Mouse (Mus musculus) heart, embryonic 15.5 days (tissue): Measurements from ENCODE around the gene Mta3. TPM values are rescaled to one million over a fixed set of nuclear protein-coding genes. Genes with fewer than 3 reads are reported as not detected.

ENCODE experiments used
- ATAC-seq: fragments of 200-750 bp; cut with Nextera tagmentation; replicated peaks from 2 replicates; pipeline ENCODE4 v1.8.0; 2017; ENCODE audit warnings: low read depth, moderate TSS enrichment; ENCODE audit not compliant: insufficient number of reproducible peaks, insufficient read depth, low FRiP score
- H3K27ac ChIP-seq: fragments of 300-500 bp; sonication (generic); 2 replicates; pipeline ENCODE4 v1.5.1; 2015; ENCODE audit warnings: mild to moderate bottlenecking, inconsistent platforms
- H3K27me3 ChIP-seq: fragments of 300-500 bp; sonication (generic); 2 replicates; pipeline ENCODE4 v1.6.1; 2015; ENCODE audit warnings: inconsistent platforms
- H3K36me3 ChIP-seq: fragments of 300-500 bp; sonication (generic); 2 replicates; pipeline ENCODE4 v1.6.1; 2015; ENCODE audit warnings: mild to moderate bottlenecking, inconsistent platforms
- H3K4me1 ChIP-seq: fragments of 300-500 bp; sonication (generic); replicated peaks from 2 replicates; pipeline ENCODE4 v1.6.1; 2015; ENCODE audit warnings: inconsistent platforms
- H3K4me2 ChIP-seq: fragments of 300-500 bp; sonication (generic); 2 replicates; pipeline ENCODE4 v1.6.1; 2015; ENCODE audit warnings: inconsistent platforms, mild to moderate bottlenecking, moderate library complexity
- H3K4me3 ChIP-seq: fragments of 300-500 bp; sonication (generic); 2 replicates; pipeline ENCODE4 v1.5.1; 2015; ENCODE audit warnings: mild to moderate bottlenecking, inconsistent platforms
- H3K9ac ChIP-seq: fragments of 300-500 bp; sonication (generic); 2 replicates; pipeline ENCODE4 v1.6.1; 2015; ENCODE audit warnings: mild to moderate bottlenecking, inconsistent platforms
- H3K9me3 ChIP-seq: fragments of 300-500 bp; sonication (generic); replicated peaks from 2 replicates; pipeline ENCODE4 v1.6.1; 2016; ENCODE audit warnings: inconsistent platforms
- WGBS: fragments of 180-500 bp; shearing (Covaris S2); methylation state at CpG from one replicate; pipeline ENCODE4 v1.1.7; 2015; ENCODE audit warnings: mixed read lengths; 5-methylcytosine and 5-hydroxymethylcytosine counted together
- polyA plus RNA-seq: library from polyadenylated mRNA; unstranded; fragments of >200 nt; fragmentation: Nextera tagmentation; extraction: Ambion mirVana; gene quantifications from 2 replicates; pipeline ENCODE4 v1.2.1, GENCODE M21; 2015

Gene Mta3
- polyA plus RNA-seq, 1 experiment from 2014 or later, result 36.9 TPM

DNA sequence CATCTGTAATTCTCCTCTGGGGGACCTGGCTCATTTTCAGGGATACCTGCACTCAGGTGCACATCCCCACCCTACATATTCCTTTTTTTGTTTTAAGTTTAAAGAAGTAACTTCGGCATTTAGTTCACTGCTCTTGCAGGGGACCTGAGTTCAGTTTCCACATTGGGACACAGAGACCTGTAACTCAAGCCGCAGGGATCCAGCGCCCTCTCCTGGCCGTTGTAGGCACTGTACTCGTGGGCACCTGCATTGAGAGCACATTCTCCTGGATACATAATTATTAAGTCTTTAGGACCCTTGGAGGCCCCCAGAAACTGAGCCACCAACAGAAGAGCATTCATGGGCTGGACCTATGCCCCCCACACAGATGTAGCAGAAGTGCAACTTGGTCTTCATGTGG, 26.8 kb downstream of the Mta3 start:
- no peaks in the 10 kb centered on the region for H3K36me3 ChIP-seq
- no peaks in the 10 kb centered on the region for H3K27me3 ChIP-seq
- H3K9ac ChIP-seq, result no peak overlapping the region
- peaks cover 14% of the 10 kb centered on the region; the same call in 1 of the 2 replicates for H3K4me1 ChIP-seq
- H3K4me3 ChIP-seq, result no peak overlapping the region
- H3K9me3 ChIP-seq, result no peaks in the 10 kb centered on the region
- no peak overlapping the region for H3K4me2 ChIP-seq
- H3K27ac ChIP-seq, result no peak overlapping the region
- ATAC-seq, result no peak; the same call in 1 of the 2 replicates
- WGBS, result 48% methylated on average over 5 of the region's 5 CpGs

DNA sequence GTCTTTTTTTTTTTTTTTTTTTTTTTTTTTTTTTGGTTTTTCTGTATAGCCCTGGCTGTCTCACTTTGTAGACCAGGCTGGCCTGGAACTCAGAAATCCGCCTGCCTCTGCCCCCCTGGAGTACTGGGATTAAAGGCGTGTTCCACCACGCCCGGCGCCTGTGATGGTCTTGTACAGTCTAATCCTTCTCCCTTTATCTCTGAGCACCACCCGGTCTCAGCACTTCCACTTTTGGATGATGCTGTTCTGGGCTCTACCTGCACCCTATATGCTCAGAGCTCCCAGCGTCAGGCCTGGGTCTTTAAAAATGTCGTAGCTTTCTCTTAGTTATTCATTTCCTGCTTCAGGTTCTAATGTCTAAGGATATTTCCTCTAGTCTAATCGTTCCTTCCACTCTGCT, 30.7 kb downstream of the Mta3 start:
- H3K9me3 ChIP-seq, result no peaks in the 10 kb centered on the region
- H3K9ac ChIP-seq, result no peak overlapping the region
- peaks cover 5% of the 10 kb centered on the region; the same call in 1 of the 2 replicates for H3K4me1 ChIP-seq
- no peak overlapping the region for H3K4me2 ChIP-seq
- H3K27ac ChIP-seq, result no peak overlapping the region
- H3K36me3 ChIP-seq, result peaks cover 16% of the 10 kb centered on the region
- H3K27me3 ChIP-seq, result no peaks in the 10 kb centered on the region
- no peak overlapping the region for H3K4me3 ChIP-seq
- 90% methylated on average over 9 of the region's 9 CpGs for WGBS
- ATAC-seq, result no peak

DNA sequence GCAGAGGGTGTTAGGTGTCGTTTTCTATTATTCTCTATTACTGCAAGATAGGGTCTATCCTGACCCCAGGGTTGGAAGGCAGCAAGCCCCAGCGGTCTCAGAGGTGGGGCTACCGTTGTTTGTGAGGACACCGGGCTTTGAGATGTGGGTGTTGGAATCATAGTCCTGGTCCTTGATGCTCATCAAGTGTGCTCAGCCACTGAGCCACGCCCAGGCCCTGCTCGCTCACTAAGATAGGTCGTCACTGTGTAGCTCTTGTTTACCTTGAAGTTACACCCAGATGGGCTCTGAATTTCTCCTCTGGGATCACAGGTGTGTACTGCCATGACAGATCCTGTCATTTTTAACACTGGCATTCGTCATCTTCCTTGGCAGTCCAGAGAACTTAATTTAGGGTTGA, 31.8 kb downstream of the Mta3 start:
- Histone ChIP-seq H3K36me3 (peaks cover 16% of the 10 kb centered on the region), H3K27ac (no peak overlapping the region), H3K9ac (no peak overlapping the region), H3K27me3 (no peaks in the 10 kb centered on the region), H3K4me2 (no peak overlapping the region), H3K4me1 (no peaks in the 10 kb centered on the region), H3K4me3 (no peak overlapping the region), H3K9me3 (no peaks in the 10 kb centered on the region)
- WGBS, result 93% methylated on average over 8 of the region's 8 CpGs
- no peak for ATAC-seq

DNA sequence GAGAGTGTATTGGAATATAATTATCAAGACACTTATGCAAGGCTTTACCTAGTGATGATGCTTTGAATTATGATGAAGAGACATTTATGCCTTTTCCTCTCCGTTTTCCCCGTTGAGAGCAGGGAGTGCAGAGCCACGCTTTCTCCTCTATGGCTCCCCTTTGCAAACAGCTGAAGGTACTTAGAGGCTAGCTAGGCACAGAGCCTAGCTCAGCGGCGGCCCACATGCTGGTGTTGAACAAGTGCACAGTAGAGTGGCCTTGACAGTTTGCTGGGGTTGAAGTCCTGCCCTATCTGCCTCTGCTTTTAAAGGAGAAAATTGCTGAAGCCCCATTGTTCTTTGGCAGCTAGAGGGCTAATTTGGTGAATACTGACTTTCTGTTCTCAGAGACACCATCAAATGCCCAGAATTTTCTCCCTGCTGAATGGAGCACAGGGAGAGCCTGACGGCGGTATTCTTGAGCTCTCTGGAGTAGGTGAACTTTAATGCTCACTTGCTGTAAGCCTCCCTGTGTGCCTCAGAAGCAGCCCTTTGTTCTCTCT, 34.2 kb downstream of the Mta3 start:
- no peaks in the 10 kb centered on the region for H3K27me3 ChIP-seq
- no peaks in the 10 kb centered on the region for H3K9me3 ChIP-seq
- peaks cover 23% of the 10 kb centered on the region for H3K36me3 ChIP-seq
- H3K4me1 ChIP-seq, result no peaks in the 10 kb centered on the region
- no peak overlapping the region for H3K27ac ChIP-seq
- H3K9ac ChIP-seq, result no peak overlapping the region
- H3K4me3 ChIP-seq, result no peak overlapping the region
- WGBS, result 87% methylated on average over 7 of the region's 7 CpGs
- ATAC-seq, result no peak
- H3K4me2 ChIP-seq, result no peak overlapping the region

DNA sequence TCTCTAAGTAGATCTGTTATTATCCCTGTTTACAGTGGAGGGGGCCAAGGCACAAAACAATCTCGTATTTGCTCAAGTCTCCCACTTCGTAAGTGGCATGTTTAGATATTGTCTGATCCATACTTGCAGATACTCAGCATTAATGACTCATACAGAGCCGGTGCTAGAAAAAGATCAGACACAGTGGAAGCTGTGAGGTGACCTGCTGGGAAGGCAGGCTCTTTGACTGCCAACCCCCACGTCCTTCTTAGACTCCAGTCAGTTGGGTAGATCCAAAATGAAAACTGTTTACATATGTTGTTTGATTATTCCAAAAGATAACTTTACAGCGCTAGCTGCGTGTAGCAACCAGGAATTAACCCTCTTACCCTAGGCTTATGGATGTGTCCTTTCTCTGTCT, 35.3 kb downstream of the Mta3 start:
- H3K9ac ChIP-seq, result no peak overlapping the region
- no peak overlapping the region for H3K27ac ChIP-seq
- H3K27me3 ChIP-seq, result no peaks in the 10 kb centered on the region
- H3K4me3 ChIP-seq, result no peak overlapping the region
- ATAC-seq, result no peak
- no peak overlapping the region for H3K4me2 ChIP-seq
- H3K36me3 ChIP-seq, result peaks cover 25% of the 10 kb centered on the region
- WGBS, result 61% methylated on average over 6 of the region's 6 CpGs
- no peaks in the 10 kb centered on the region for H3K4me1 ChIP-seq
- no peaks in the 10 kb centered on the region for H3K9me3 ChIP-seq

DNA sequence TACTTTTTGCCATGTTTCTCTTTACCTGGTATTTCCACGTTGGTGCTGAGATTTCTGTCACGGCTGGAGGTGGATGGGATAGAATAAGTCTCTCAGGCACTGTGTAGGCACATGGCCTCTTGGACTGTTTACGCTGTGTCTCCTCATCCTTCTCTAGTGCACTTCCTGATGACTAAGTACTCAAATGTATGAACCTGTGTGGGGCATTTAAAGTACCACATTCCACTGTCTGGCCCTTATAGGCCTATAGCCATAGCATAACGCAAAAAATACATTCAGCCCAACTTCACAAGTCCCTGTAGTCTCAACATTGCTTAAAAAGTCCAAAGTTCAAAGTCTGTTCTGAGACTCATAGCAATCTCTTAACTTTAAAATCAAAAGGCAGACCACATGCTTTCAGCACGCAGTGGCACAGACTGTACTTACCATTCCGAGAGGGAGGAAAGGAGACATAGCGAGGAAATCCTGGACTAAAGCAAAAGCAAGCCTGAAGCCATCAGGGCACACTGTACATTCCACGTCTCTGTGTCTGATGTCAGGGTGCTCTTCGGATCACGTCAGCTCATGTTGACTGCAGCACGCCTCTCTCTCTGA, 38.4 kb downstream of the Mta3 start:
- Histone ChIP-seq H3K27ac (no peak overlapping the region), H3K9ac (no peak overlapping the region), H3K36me3 (peaks cover 17% of the 10 kb centered on the region; the same call in 1 of the 2 replicates), H3K4me1 (no peaks in the 10 kb centered on the region), H3K4me2 (no peak overlapping the region), H3K9me3 (no peaks in the 10 kb centered on the region), H3K4me3 (no peak overlapping the region), H3K27me3 (no peaks in the 10 kb centered on the region)
- 94% methylated on average over 11 of the region's 11 CpGs for WGBS
- ATAC-seq, result no peak

DNA sequence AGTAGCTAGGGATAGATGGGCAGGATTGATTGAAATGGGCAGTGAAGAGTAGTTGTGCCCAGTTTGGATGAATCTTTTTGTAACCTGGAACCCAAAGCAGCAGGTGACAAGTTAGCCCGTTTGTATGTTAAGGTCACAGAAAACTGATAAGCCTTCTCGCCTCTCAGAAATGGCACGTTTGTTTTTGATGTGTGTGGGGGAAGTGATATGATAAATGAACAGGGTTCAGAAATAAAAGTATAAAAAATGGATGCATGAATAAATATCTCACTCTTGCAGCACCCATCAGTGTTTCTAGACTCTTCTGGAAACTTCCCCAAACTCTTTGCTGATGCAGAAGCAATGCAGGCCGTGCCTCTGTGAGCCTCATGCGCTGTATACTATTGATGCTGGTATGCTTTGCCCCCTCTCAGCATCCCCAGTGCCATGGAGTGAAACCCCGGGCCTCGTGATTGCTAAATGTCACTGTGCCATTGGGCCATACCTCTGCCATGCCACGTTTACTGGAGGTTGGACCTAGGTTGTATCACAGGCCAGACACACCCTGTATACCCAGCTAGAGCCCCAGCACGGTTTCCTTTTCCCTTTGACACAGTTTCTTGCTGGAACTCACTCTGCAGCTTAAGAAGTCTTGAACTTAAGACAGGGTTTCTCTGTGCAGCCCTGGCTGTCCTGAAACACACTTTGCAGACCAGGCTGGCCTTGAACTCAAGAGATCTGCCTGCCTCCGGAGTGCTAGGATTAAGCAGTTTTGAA, 41.6 kb downstream of the Mta3 start:
- Histone ChIP-seq H3K4me3 (no peak overlapping the region), H3K27ac (no peak overlapping the region), H3K4me1 (no peaks in the 10 kb centered on the region), H3K36me3 (peaks cover 9% of the 10 kb centered on the region; the same call in 1 of the 2 replicates), H3K9me3 (no peaks in the 10 kb centered on the region), H3K9ac (no peak overlapping the region), H3K27me3 (no peaks in the 10 kb centered on the region), H3K4me2 (no peak overlapping the region)
- WGBS, result 80% methylated on average over 10 of the region's 10 CpGs
- ATAC-seq, result no peak

DNA sequence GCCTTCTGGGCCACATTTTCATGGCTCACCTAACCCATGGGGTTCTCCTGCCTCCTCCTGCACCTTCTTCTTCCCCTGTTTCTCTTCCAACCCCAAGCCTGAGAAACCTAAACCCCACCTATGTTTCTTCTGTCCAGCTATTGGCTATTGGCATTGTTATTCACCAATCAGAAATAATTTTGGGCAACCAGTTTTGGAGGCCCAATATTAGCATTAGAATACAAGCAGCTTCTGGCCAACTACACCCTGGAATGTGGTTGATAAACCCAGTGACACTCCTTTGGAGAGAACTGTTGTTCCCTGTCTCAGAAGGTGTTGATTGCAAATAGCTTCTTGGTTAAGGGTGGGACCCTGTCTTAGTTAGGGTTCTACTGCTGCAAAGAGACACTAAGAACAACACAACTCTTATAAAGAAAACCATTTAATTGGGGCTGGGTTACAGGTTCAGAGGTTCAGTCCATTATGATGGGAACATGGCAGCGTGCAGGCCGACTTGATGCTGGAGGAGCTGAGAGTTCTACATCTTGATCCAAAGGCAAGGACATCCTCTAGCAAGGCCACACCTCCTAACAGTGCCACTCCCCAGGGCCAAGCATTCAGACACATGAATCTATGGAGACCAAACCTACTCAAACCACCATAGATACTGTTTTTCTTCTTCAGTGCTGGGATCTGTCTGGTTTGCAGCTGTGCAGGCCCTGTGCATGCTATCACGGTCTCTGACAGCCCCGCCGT, 44.4 kb downstream of the Mta3 start:
- Histone ChIP-seq H3K9me3 (no peaks in the 10 kb centered on the region), H3K4me2 (no peak overlapping the region), H3K4me1 (no peaks in the 10 kb centered on the region), H3K4me3 (no peak overlapping the region), H3K36me3 (peaks cover 15% of the 10 kb centered on the region), H3K27ac (no peak overlapping the region), H3K27me3 (no peaks in the 10 kb centered on the region), H3K9ac (no peak overlapping the region)
- WGBS, result 77% methylated on average over 5 of the region's 5 CpGs
- no peak for ATAC-seq

DNA sequence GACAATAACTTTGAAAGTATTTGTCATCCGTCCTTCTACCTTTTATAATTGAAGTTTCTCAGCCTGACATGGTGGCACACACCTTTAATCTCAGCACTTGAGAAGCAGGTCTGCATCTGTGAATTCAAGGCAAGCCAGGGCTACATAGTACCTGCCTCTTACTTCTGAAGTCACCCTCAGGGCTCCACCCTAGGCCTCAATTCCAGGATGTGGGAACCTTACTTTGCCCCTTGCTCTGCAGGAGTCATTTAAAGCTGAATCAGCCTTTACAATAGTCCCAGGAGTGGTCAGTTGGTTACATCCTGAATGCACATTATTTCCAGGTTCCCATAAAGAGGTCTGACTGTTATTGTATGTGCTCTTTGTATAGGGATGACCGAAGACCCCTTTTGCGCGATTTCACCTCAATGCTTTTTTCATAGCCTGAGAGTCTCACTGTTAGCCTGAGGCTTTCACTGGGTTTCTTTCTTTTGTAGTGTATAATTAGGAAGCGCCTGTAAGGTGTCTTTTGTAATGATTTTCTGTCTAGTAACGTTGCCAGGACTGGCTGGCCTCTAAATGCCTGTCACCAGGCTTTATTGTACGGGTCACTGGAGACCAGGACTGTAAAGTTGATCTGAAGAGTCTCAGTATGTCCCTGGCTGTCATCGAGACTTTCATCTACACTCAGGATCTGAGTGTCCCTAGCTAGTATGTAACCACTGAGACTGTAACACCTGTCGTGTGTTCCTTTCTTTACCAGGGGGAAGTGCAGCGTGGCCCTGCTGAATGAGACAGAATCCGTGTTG, 47.3 kb downstream of the Mta3 start:
- Histone ChIP-seq H3K9ac (no peak overlapping the region), H3K4me1 (no peaks in the 10 kb centered on the region), H3K27me3 (no peaks in the 10 kb centered on the region), H3K36me3 (peaks cover 18% of the 10 kb centered on the region), H3K4me2 (no peak overlapping the region), H3K27ac (no peak overlapping the region), H3K9me3 (no peaks in the 10 kb centered on the region), H3K4me3 (no peak overlapping the region)
- no peak for ATAC-seq
- WGBS, result 82% methylated on average over 11 of the region's 11 CpGs

DNA sequence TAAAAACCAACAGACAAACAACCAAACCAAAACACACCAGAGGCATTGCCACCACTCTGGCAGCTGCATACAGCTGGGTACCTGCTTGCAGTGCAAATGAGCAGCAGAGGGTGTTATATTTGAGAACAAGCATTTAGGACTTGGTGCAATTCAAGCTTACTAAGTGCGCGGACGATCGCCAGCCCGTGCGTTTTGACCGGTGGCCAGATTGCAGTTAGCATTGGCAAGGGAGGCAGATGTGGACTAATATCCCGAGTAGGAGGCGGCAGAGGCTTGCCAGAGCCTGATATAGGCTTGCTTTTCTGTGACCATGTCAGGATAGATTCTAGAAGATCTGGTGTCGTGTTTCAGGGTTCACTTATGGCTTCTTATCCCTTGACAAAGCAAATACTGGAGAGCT, 52.1 kb downstream of the Mta3 start:
- Histone ChIP-seq H3K36me3 (peaks cover 31% of the 10 kb centered on the region), H3K4me3 (no peak overlapping the region), H3K27me3 (no peaks in the 10 kb centered on the region), H3K27ac (no peak overlapping the region), H3K9me3 (no peaks in the 10 kb centered on the region), H3K9ac (no peak overlapping the region), H3K4me2 (no peak overlapping the region), H3K4me1 (no peaks in the 10 kb centered on the region)
- WGBS, result 67% methylated on average over 10 of the region's 10 CpGs
- no peak for ATAC-seq

DNA sequence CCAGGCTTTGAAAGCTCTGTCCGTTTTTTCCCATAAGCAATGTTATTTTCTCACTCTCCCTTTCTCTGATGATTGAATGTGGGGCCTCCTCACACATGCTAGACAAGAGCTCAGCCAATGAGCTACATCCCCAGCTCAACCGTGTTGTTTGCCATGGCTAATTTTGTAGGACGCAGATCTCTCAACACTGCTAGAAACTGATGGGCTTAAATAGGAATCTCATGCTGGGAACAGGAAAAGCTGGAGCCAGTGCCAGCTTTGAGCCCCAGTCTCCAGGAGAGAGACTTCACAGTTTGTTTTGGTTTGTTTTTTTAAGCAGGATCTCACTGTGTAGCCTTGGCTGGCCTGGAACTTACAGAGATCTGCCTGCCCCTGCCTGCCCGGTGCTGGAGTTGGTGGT, 53.6 kb downstream of the Mta3 start:
- Histone ChIP-seq H3K4me2 (no peak overlapping the region), H3K4me1 (no peaks in the 10 kb centered on the region), H3K9ac (no peak overlapping the region), H3K36me3 (peaks cover 34% of the 10 kb centered on the region), H3K27me3 (no peaks in the 10 kb centered on the region), H3K4me3 (no peak overlapping the region), H3K27ac (no peak overlapping the region), H3K9me3 (no peaks in the 10 kb centered on the region)
- 27% methylated on average over 4 of the region's 4 CpGs for WGBS
- no peak for ATAC-seq
